Mouse (Mus musculus) heart, adult 10 weeks (tissue): ENCODE data around the gene Gm5565. TPM values are rescaled to one million over a fixed set of nuclear protein-coding genes. Genes with fewer than 3 reads are reported as not detected.

Experiments
- polyA plus RNA-seq: library from polyadenylated mRNA; stranded (reverse); fragments of 350-450 nt; fragmentation: Illumina TruSeq; extraction: RNeasy Lipid Tissue Mini Kit (QIAGEN cat#74804); gene quantifications from one replicate; pipeline ENCODE4 v1.2.3, GENCODE M21; 2014; ENCODE audit warnings: low read depth, low replicate concordance

Gm5565 gene
- not detected for polyA plus RNA-seq

GRCm38 (mm10) chr5:146160439-146160838 lies at the start of gene Gm5565:
Gene Gm5565 (minus strand): TSS chr5:146160539.

GRCm38 (mm10) chr5:146185204-146185603 lies 24.9 kb upstream of the Gm5565 start, which contains the start of gene 1700001J03Rik:
Gene 1700001J03Rik (minus strand): TSS chr5:146185304.

GRCm38 (mm10) chr5:146170621-146171020 lies 10.3 kb upstream of the Gm5565 start, which contains the start of gene Gm6309:
Gene Gm6309 (minus strand): TSS chr5:146170721.

Other genes starting within 250 kb of the Gm5565 start
- gene Cyp3a25, start 150.9 kb downstream of the Gm5565 start, polyA plus RNA-seq = 0.71 TPM
- 0.24 TPM for gene Cyp3a59, start 81.3 kb downstream of the Gm5565 start, polyA plus RNA-seq
- gene Gm6309, start 10.2 kb upstream of the Gm5565 start, polyA plus RNA-seq = not detected
- gene 1700001J03Rik, start 24.8 kb upstream of the Gm5565 start, polyA plus RNA-seq = 1.3 TPM
- gene Rnf6, start 61.0 kb upstream of the Gm5565 start, polyA plus RNA-seq = 37.3 TPM
- gene Cdk8, start 70.7 kb upstream of the Gm5565 start, polyA plus RNA-seq = 21.4 TPM
- 0.52 TPM for gene Wasf3, start 224.4 kb upstream of the Gm5565 start, polyA plus RNA-seq